Mouse (Mus musculus): ENCODE measurements at regions not wholly inside any gene's neighbourhood (a gene's known extent, or its start where the extent isn't known, plus 50 kb on each side); places are given as distances from the start of the nearest gene placed in this dataset.
A peak's percentile ranks its signal among the peaks of the same experiment; 100 is the strongest.
"Not testable (repeated sequence)": the region's sequence is repeated elsewhere in the genome, so short reads cannot be mapped to it uniquely, and the experiment has no call there.

- DNase-seq (ENCODE audit: low spot score in 2 of 2): no peak
These were observed 305.1 kb upstream of the Arx start for GRCm38 (mm10) chrX:92981141-92981540.

GRCm38 (mm10) chrX:93002236-93002976 is 283.8 kb upstream of the Arx start:
- no peak for DNase-seq (ENCODE audit: low spot score in 2 of 2)

- DNase-seq (ENCODE audit: low spot score in 2 of 2): no peak
These were observed 279.6 kb upstream of the Arx start for GRCm38 (mm10) chrX:93006681-93007080.

GRCm38 (mm10) chrX:93011578-93011977 is 274.7 kb upstream of the Arx start:
- peak in 1 of 2 experiments; percentile 18 for DNase-seq (ENCODE audit: low spot score in 2 of 2)

GRCm38 (mm10) chrX:93016391-93016790 is 269.9 kb upstream of the Arx start:
- DNase-seq (ENCODE audit: low spot score in 2 of 2): no peak

- DNase-seq (ENCODE audit: low spot score in 2 of 2): no peak
These were observed 245.1 kb upstream of the Arx start for GRCm38 (mm10) chrX:93041096-93041495.

- no peak for DNase-seq (ENCODE audit: low spot score in 2 of 2)
These were observed 243.5 kb upstream of the Arx start for GRCm38 (mm10) chrX:93042736-93043135.

- no peak for DNase-seq (ENCODE audit: low spot score in 2 of 2)
These were observed 237.1 kb upstream of the Arx start for GRCm38 (mm10) chrX:93048967-93049754.

GRCm38 (mm10) chrX:93049755-93050143 is 236.5 kb upstream of the Arx start:
- no peak for DNase-seq (ENCODE audit: low spot score in 2 of 2)

- no peak for DNase-seq (ENCODE audit: low spot score in 2 of 2)
These were observed 226.7 kb upstream of the Arx start for GRCm38 (mm10) chrX:93059533-93059932.

GRCm38 (mm10) chrX:93068884-93069283 is 217.4 kb upstream of the Arx start:
- DNase-seq (ENCODE audit: low spot score in 2 of 2): no peak

GRCm38 (mm10) chrX:93069569-93070289 is 216.5 kb upstream of the Arx start:
- DNase-seq (ENCODE audit: low spot score in 2 of 2): peak; percentile 19 to 63

- DNase-seq (ENCODE audit: low spot score in 2 of 2): no peak
These were observed 216.0 kb upstream of the Arx start for GRCm38 (mm10) chrX:93070290-93070611.

- DNase-seq (ENCODE audit: low spot score in 2 of 2): no peak
These were observed 197.3 kb upstream of the Arx start for GRCm38 (mm10) chrX:93088976-93089375.

GRCm38 (mm10) chrX:93097551-93097950 is 188.7 kb upstream of the Arx start:
- no peak for DNase-seq (ENCODE audit: low spot score in 2 of 2)

- DNase-seq (ENCODE audit: low spot score in 2 of 2): no peak
These were observed 178.2 kb upstream of the Arx start for GRCm38 (mm10) chrX:93107930-93108567.

- DNase-seq (ENCODE audit: low spot score in 2 of 2): not testable (repeated sequence)
These were observed 131.9 kb upstream of the Arx start for GRCm38 (mm10) chrX:93154367-93154766.

- no peak for DNase-seq (ENCODE audit: low spot score in 2 of 2)
These were observed 127.1 kb upstream of the Arx start for GRCm38 (mm10) chrX:93159105-93159504.

GRCm38 (mm10) chrX:93160956-93161355 is 125.3 kb upstream of the Arx start:
- DNase-seq (ENCODE audit: low spot score in 2 of 2): no peak

Data from urinary bladder, postnatal 4 days (tissue).